17 mouse cellular contexts compared by ENCODE assay signal in genomic region chr14:50997088-50997487, GRCm38 (mm10). TPM values are rescaled to one million over a fixed set of nuclear protein-coding genes. Genes with fewer than 3 reads are reported as not detected.
DNase-seq lines count a peak whose midpoint lies in the region; ATAC-seq lines count a peak whose summit lies in the region.
"Had no signal": no experiment of that assay in that cellular context is flagged by ENCODE, and none has a peak within 500 bp of the region (broad histone marks: within the 10 kb centered on the region; RNA-seq: fewer than 3 reads in every experiment).

No protein-coding gene starts in this region.

- H3K27me3 ChIP-seq in heart, embryonic 12.5 days (replicated peaks) = no peaks in the 10 kb centered on the region
- no peaks in the 10 kb centered on the region for H3K27me3 ChIP-seq in limb, embryonic 11.5 days (ENCODE audit: control insufficient read depth, insufficient read depth, low read length)
- H3K27me3 ChIP-seq in limb, embryonic 10.5 days (ENCODE audit: low read depth, poor library complexity, severe bottlenecking) = no peaks in the 10 kb centered on the region
- H3K27me3 ChIP-seq: liver, embryonic 13.5 days; midbrain, embryonic 13.5 days had no signal

- H3K9ac ChIP-seq in heart, embryonic 12.5 days = no peak overlapping the region
- H3K9ac ChIP-seq in limb, embryonic 11.5 days (ENCODE audit: low read length) = no peak overlapping the region
- H3K9ac ChIP-seq: liver, embryonic 13.5 days; midbrain, embryonic 13.5 days had no signal

- WGBS in heart, embryonic 12.5 days = 62% methylated on average over 3 of the region's 3 CpGs
- WGBS in limb, embryonic 11.5 days = 69% methylated on average over 3 of the region's 3 CpGs
- WGBS in limb, embryonic 10.5 days = 73% methylated on average over 3 of the region's 3 CpGs

- 0 out of 2 replicates have a peak, but pooled peaks cover 4% of the 10 kb centered on the region for H3K4me1 ChIP-seq in heart, embryonic 12.5 days (replicated peaks)
- no peaks in the 10 kb centered on the region for H3K4me1 ChIP-seq in limb, embryonic 11.5 days (ENCODE audit: control insufficient read depth, insufficient read depth, low read length)
- no peaks in the 10 kb centered on the region for H3K4me1 ChIP-seq in limb, embryonic 10.5 days
- H3K4me1 ChIP-seq: midbrain, embryonic 13.5 days had no signal

- no peak overlapping the region for H3K4me2 ChIP-seq in heart, embryonic 12.5 days
- no peak overlapping the region for H3K4me2 ChIP-seq in limb, embryonic 11.5 days (ENCODE audit: low read depth, severe bottlenecking)
- H3K4me2 ChIP-seq: liver, embryonic 13.5 days; midbrain, embryonic 13.5 days had no signal

- H3K9me3 ChIP-seq in heart, embryonic 12.5 days (replicated peaks) = no peaks in the 10 kb centered on the region
- H3K9me3 ChIP-seq in limb, embryonic 11.5 days (ENCODE audit: control insufficient read depth, low read length) = no peaks in the 10 kb centered on the region
- no peaks in the 10 kb centered on the region for H3K9me3 ChIP-seq in limb, embryonic 10.5 days (replicated peaks)
- H3K9me3 ChIP-seq: liver, embryonic 13.5 days; midbrain, embryonic 13.5 days had no signal

- H3K4me3 ChIP-seq in heart, embryonic 12.5 days = no peak overlapping the region
- H3K4me3 ChIP-seq in limb, embryonic 11.5 days (ENCODE audit: low read depth, low read length) = no peak overlapping the region
- no peak overlapping the region for H3K4me3 ChIP-seq in limb, embryonic 10.5 days
- H3K4me3 ChIP-seq: liver, embryonic 13.5 days; midbrain, embryonic 13.5 days had no signal

- peak; percentile 62 for DNase-seq in heart, adult 8-10 months (ENCODE audit: low spot score)
- peak; percentile 12 for DNase-seq in limb, embryonic 11.5 days (ENCODE audit: low spot score)
- DNase-seq in limb, embryonic 10.5 days (ENCODE audit: low spot score) = no peak
- peak; percentile 35 to 41 for DNase-seq in B cell, adult 2 months
- no peak for DNase-seq in cerebellum, postnatal 14 days
- no peak for DNase-seq in ovary, postnatal 10 days (ENCODE audit: low spot score)
- DNase-seq: cerebellum, adult 2 months; kidney, postnatal 10 days; liver, embryonic 13.5 days had no signal

- H3K36me3 ChIP-seq in heart, embryonic 12.5 days = no peaks in the 10 kb centered on the region
- no peaks in the 10 kb centered on the region for H3K36me3 ChIP-seq in limb, embryonic 11.5 days (ENCODE audit: control insufficient read depth, insufficient read depth, low read length)
- H3K36me3 ChIP-seq in limb, embryonic 10.5 days = no peaks in the 10 kb centered on the region
- H3K36me3 ChIP-seq: liver, embryonic 13.5 days; midbrain, embryonic 13.5 days had no signal

- no peak for ATAC-seq in heart, embryonic 12.5 days (ENCODE audit: insufficient number of reproducible peaks, low FRiP score)
- ATAC-seq in limb, embryonic 11.5 days (ENCODE audit: insufficient number of reproducible peaks, low FRiP score, low TSS enrichment, low read depth) = no peak
- peak; percentile 80 to 87 for ATAC-seq in hematopoietic stem cell, adult 5-6 weeks (replicated peaks in 1 of 2; ENCODE audit: insufficient read depth in 1 of 2, low FRiP score in 2 of 2, low TSS enrichment in 1 of 2, low read depth in 1 of 2, poor library complexity in 2 of 2, severe bottlenecking in 2 of 2)
- ATAC-seq: hindbrain, embryonic 16.5 days; midbrain, embryonic 13.5 days had no signal

- H3K27ac ChIP-seq in heart, embryonic 12.5 days (ENCODE audit: poor library complexity, severe bottlenecking) = no peak overlapping the region
- no peak overlapping the region for H3K27ac ChIP-seq in limb, embryonic 11.5 days (replicated peaks; ENCODE audit: low read depth, low read length)
- no peak overlapping the region for H3K27ac ChIP-seq in limb, embryonic 10.5 days
- H3K27ac ChIP-seq: liver, embryonic 13.5 days; midbrain, embryonic 13.5 days had no signal

RNA-seq across cellular contexts. Expression of gene Rnase10, which starts 10.5 kb away (rescaled TPM):
- under 1 TPM in 3 of 4 experiments, not detected in 1; 0.25 to 0.37 (median 0.27) TPM for total RNA-seq in heart, adult 8-10 months (2022)
- polyA plus RNA-seq in heart, embryonic 12.5 days (2016; fragmentation: Nextera tagmentation; extraction: Ambion mirVana) = 0.41 TPM in 1 of 2 replicates, not detected in the other
- polyA plus RNA-seq in limb, embryonic 11.5 days (2014; fragmentation: Nextera tagmentation; extraction: Ambion mirVana) = not detected in 2 replicates
- polyA plus RNA-seq in limb, embryonic 10.5 days (2016; fragmentation: Nextera tagmentation; extraction: Ambion mirVana) = not detected in 2 replicates
- total RNA-seq in hematopoietic stem cell, adult 5-6 weeks (2017) = not detected in 2 replicates
- total RNA-seq: gastrocnemius, postnatal 4 days; MEL had no signal
- polyA plus RNA-seq: cerebellum, adult 2 months; liver, embryonic 13.5 days; midbrain, embryonic 13.5 days; neural tube, embryonic 11.5 days; thymus, postnatal 0 days had no signal

RNA-seq across cellular contexts. Expression of gene Pnp2, which starts 41.3 kb away (rescaled TPM):
- total RNA-seq in heart, adult 8-10 months (2022) = 1 to 10 TPM in 1 of 4 experiments, under 1 TPM in 2, not detected in 1; 0.52 to 1.2 (median 0.84) TPM
- polyA plus RNA-seq in heart, embryonic 12.5 days (2016; fragmentation: Nextera tagmentation; extraction: Ambion mirVana) = 0.17 and 0.32 TPM in 2 replicates
- polyA plus RNA-seq in limb, embryonic 11.5 days (2014; fragmentation: Nextera tagmentation; extraction: Ambion mirVana) = 0.34 and 0.84 TPM in 2 replicates
- 0.48 and 0.65 TPM in 2 replicates for polyA plus RNA-seq in limb, embryonic 10.5 days (2016; fragmentation: Nextera tagmentation; extraction: Ambion mirVana)
- 3.5 and 4.7 TPM in 2 replicates for total RNA-seq in hematopoietic stem cell, adult 5-6 weeks (2017)

RNA-seq across cellular contexts. Expression of gene Rnase9, which starts 44.6 kb away (rescaled TPM):
- total RNA-seq in heart, adult 8-10 months (2022) = not detected
- polyA plus RNA-seq in heart, embryonic 12.5 days (2016; fragmentation: Nextera tagmentation; extraction: Ambion mirVana) = not detected in 2 replicates
- polyA plus RNA-seq in limb, embryonic 11.5 days (2014; fragmentation: Nextera tagmentation; extraction: Ambion mirVana) = not detected in 2 replicates
- not detected in 2 replicates for polyA plus RNA-seq in limb, embryonic 10.5 days (2016; fragmentation: Nextera tagmentation; extraction: Ambion mirVana)
- not detected in 2 replicates for total RNA-seq in hematopoietic stem cell, adult 5-6 weeks (2017)
- total RNA-seq: gastrocnemius, postnatal 4 days; MEL had no signal
- polyA plus RNA-seq: cerebellum, adult 2 months; hindbrain, embryonic 16.5 days; liver, embryonic 13.5 days; midbrain, embryonic 13.5 days; neural tube, embryonic 11.5 days; thymus, postnatal 0 days had no signal

RNA-seq across cellular contexts. Expression of gene Gm49342, which starts 52.8 kb away (rescaled TPM):
- total RNA-seq in heart, adult 8-10 months (2022) = 10 to 100 TPM in 2 of 4 experiments, 1 to 10 TPM in 2; 6.8 to 12.3 (median 9.5) TPM
- polyA plus RNA-seq in heart, embryonic 12.5 days (2016; fragmentation: Nextera tagmentation; extraction: Ambion mirVana) = not detected in 2 replicates
- not detected in 2 replicates for polyA plus RNA-seq in limb, embryonic 11.5 days (2014; fragmentation: Nextera tagmentation; extraction: Ambion mirVana)
- polyA plus RNA-seq in limb, embryonic 10.5 days (2016; fragmentation: Nextera tagmentation; extraction: Ambion mirVana) = not detected in 2 replicates
- 45.7 and 69.8 TPM in 2 replicates for total RNA-seq in hematopoietic stem cell, adult 5-6 weeks (2017)
- polyA plus RNA-seq: hindbrain, embryonic 16.5 days; liver, embryonic 13.5 days; midbrain, embryonic 13.5 days; neural tube, embryonic 11.5 days; thymus, postnatal 0 days had no signal

RNA-seq across cellular contexts. Expression of gene Rnase11, which starts 52.9 kb away (rescaled TPM):
- not detected for total RNA-seq in heart, adult 8-10 months (2022)
- polyA plus RNA-seq in heart, embryonic 12.5 days (2016; fragmentation: Nextera tagmentation; extraction: Ambion mirVana) = not detected in 2 replicates
- not detected in 2 replicates for polyA plus RNA-seq in limb, embryonic 11.5 days (2014; fragmentation: Nextera tagmentation; extraction: Ambion mirVana)
- not detected in 2 replicates for polyA plus RNA-seq in limb, embryonic 10.5 days (2016; fragmentation: Nextera tagmentation; extraction: Ambion mirVana)
- not detected in 2 replicates for total RNA-seq in hematopoietic stem cell, adult 5-6 weeks (2017)
- total RNA-seq: gastrocnemius, postnatal 4 days; MEL had no signal
- polyA plus RNA-seq: cerebellum, adult 2 months; hindbrain, embryonic 16.5 days; liver, embryonic 13.5 days; midbrain, embryonic 13.5 days; neural tube, embryonic 11.5 days; thymus, postnatal 0 days had no signal

Comparison
In these comparisons a context has a peak if more than half of its experiments do, and no peak if none do; other contexts are left out.
1. DNase-seq: peak in heart, adult 8-10 months (single experiment), limb, embryonic 11.5 days (single experiment) and B cell, adult 2 months (2 of 2); none in limb, embryonic 10.5 days (single experiment), cerebellum, postnatal 14 days (0 of 2) and ovary, postnatal 10 days (single experiment).
2. ATAC-seq: peak in hematopoietic stem cell, adult 5-6 weeks (2 of 2); none in heart, embryonic 12.5 days (single experiment) and limb, embryonic 11.5 days (single experiment).